Mouse (Mus musculus): Measurements from ENCODE around the gene Doc2g. TPM values are rescaled to one million over a fixed set of nuclear protein-coding genes. Genes with fewer than 3 reads are reported as not detected.
"Not testable (repeated sequence)": the region's sequence is repeated elsewhere in the genome, so short reads cannot be mapped to it uniquely, and the experiment has no call there.

The Doc2g gene
- polyA plus RNA-seq (2015; fragmentation: Nextera tagmentation; extraction: Ambion mirVana): 9.0 and 11.1 TPM in 2 replicates

- ATAC-seq (replicated peaks): no peak
- H3K4me2 ChIP-seq (replicated peaks): no peak within 1 kb of the TSS
- H3K9me3 ChIP-seq: no peaks in the 10 kb centered on the region
- H3K4me3 ChIP-seq: no peak within 1 kb of the TSS
- no peaks in the 10 kb centered on the region for H3K27me3 ChIP-seq
- 73% methylated on average over 1 of the region's 1 CpGs for WGBS
- H3K9ac ChIP-seq (replicated peaks): no peak within 1 kb of the TSS
- no peak within 1 kb of the TSS for H3K27ac ChIP-seq (replicated peaks)
- H3K4me1 ChIP-seq: peaks cover 15% of the 10 kb centered on the region
- H3K36me3 ChIP-seq: peaks cover 24% of the 10 kb centered on the region
Measured at GRCm38 (mm10) chr19:4003112-4003511, at the start of gene Doc2g. TSS of gene Doc2g (plus strand) at chr19:4003313.

GRCm38 (mm10) chr19:3955033-3955432 is 48.1 kb upstream of the Doc2g start:
- ATAC-seq (replicated peaks): no peak
- WGBS: 76% methylated on average over 3 of the region's 3 CpGs
- H3K27me3 ChIP-seq: no peaks in the 10 kb centered on the region
- H3K4me2 ChIP-seq (replicated peaks): no peak overlapping the region
- no peak overlapping the region for H3K4me3 ChIP-seq
- H3K9ac ChIP-seq (replicated peaks): no peak overlapping the region
- no peaks in the 10 kb centered on the region for H3K36me3 ChIP-seq
- H3K27ac ChIP-seq (replicated peaks): no peak overlapping the region
- H3K9me3 ChIP-seq: no peaks in the 10 kb centered on the region
- no peaks in the 10 kb centered on the region; the same call in 1 of the 2 replicates for H3K4me1 ChIP-seq

GRCm38 (mm10) chr19:3955804-3956203 is 47.3 kb upstream of the Doc2g start:
- H3K9me3 ChIP-seq: no peaks in the 10 kb centered on the region
- H3K27me3 ChIP-seq: no peaks in the 10 kb centered on the region
- no peak overlapping the region for H3K9ac ChIP-seq (replicated peaks)
- no peak for ATAC-seq (replicated peaks)
- no peaks in the 10 kb centered on the region for H3K36me3 ChIP-seq
- WGBS: 65% methylated on average over 4 of the region's 4 CpGs
- H3K4me3 ChIP-seq: no peak overlapping the region
- H3K4me1 ChIP-seq: no peaks in the 10 kb centered on the region; the same call in 1 of the 2 replicates
- H3K4me2 ChIP-seq (replicated peaks): no peak overlapping the region
- no peak overlapping the region for H3K27ac ChIP-seq (replicated peaks)

GRCm38 (mm10) chr19:3957296-3958036 is 45.6 kb upstream of the Doc2g start:
- not testable (repeated sequence) for H3K4me1 ChIP-seq; H3K27ac ChIP-seq (replicated peaks); H3K4me2 ChIP-seq (replicated peaks); H3K27me3 ChIP-seq; ATAC-seq (replicated peaks); H3K36me3 ChIP-seq; H3K9ac ChIP-seq (replicated peaks); H3K4me3 ChIP-seq; H3K9me3 ChIP-seq
- 78% methylated on average over 5 of the region's 5 CpGs for WGBS

- Histone ChIP-seq H3K4me3 (no peak within 1 kb of the TSS), H3K4me1 (peaks cover 3% of the 10 kb centered on the region; the same call in 1 of the 2 replicates), H3K27ac (replicated peaks) (no peak within 1 kb of the TSS), H3K27me3 (no peaks in the 10 kb centered on the region), H3K36me3 (no peaks in the 10 kb centered on the region), H3K4me2 (replicated peaks) (no peak within 1 kb of the TSS), H3K9me3 (no peaks in the 10 kb centered on the region), H3K9ac (replicated peaks) (no peak within 1 kb of the TSS)
- 48% methylated on average over 4 of the region's 4 CpGs for WGBS
- ATAC-seq (replicated peaks): no peak
Measured at GRCm38 (mm10) chr19:3958470-3958869, 44.6 kb upstream of the Doc2g start, which contains the start of gene Aldh3b3. TSS of gene Aldh3b3 (plus strand) at chr19:3958645.

- Histone ChIP-seq H3K4me3 (no peak overlapping the region), H3K9me3 (no peaks in the 10 kb centered on the region), H3K27ac (replicated peaks) (no peak overlapping the region), H3K27me3 (no peaks in the 10 kb centered on the region), H3K36me3 (no peaks in the 10 kb centered on the region), H3K4me2 (replicated peaks) (no peak overlapping the region), H3K4me1 (peaks cover 3% of the 10 kb centered on the region; the same call in 1 of the 2 replicates), H3K9ac (replicated peaks) (no peak overlapping the region)
- ATAC-seq (replicated peaks): no peak
Measured at GRCm38 (mm10) chr19:3959030-3959429, 44.1 kb upstream of the Doc2g start.

- Histone ChIP-seq H3K9me3 (no peaks in the 10 kb centered on the region), H3K27me3 (no peaks in the 10 kb centered on the region), H3K4me2 (replicated peaks) (no peak overlapping the region), H3K9ac (replicated peaks) (no peak overlapping the region), H3K36me3 (no peaks in the 10 kb centered on the region), H3K4me1 (peaks cover 3% of the 10 kb centered on the region; the same call in 1 of the 2 replicates), H3K4me3 (no peak overlapping the region), H3K27ac (replicated peaks) (no peak overlapping the region)
- ATAC-seq (replicated peaks): no peak
- WGBS: 83% methylated on average over 5 of the region's 5 CpGs
Measured at GRCm38 (mm10) chr19:3960211-3960610, 42.9 kb upstream of the Doc2g start.

- H3K9me3 ChIP-seq; H3K27ac ChIP-seq (replicated peaks); H3K4me3 ChIP-seq; H3K27me3 ChIP-seq; H3K36me3 ChIP-seq; H3K4me1 ChIP-seq; H3K4me2 ChIP-seq (replicated peaks); H3K9ac ChIP-seq (replicated peaks): not testable (repeated sequence)
- WGBS: 51% methylated on average over 6 of the region's 6 CpGs
- peak; percentile 51 for ATAC-seq (replicated peaks)
Measured at GRCm38 (mm10) chr19:3961805-3962204, 41.3 kb upstream of the Doc2g start.

GRCm38 (mm10) chr19:3962469-3962868 is 40.6 kb upstream of the Doc2g start:
- Histone ChIP-seq H3K4me1 (peaks cover 3% of the 10 kb centered on the region; the same call in 1 of the 2 replicates), H3K4me3 (no peak overlapping the region), H3K27ac (replicated peaks) (no peak overlapping the region), H3K27me3 (no peaks in the 10 kb centered on the region), H3K4me2 (replicated peaks) (no peak overlapping the region), H3K36me3 (no peaks in the 10 kb centered on the region), H3K9ac (replicated peaks) (no peak overlapping the region), H3K9me3 (no peaks in the 10 kb centered on the region)
- 18% methylated on average over 2 of the region's 2 CpGs for WGBS
- no peak for ATAC-seq (replicated peaks)

GRCm38 (mm10) chr19:3964030-3964429 is 39.1 kb upstream of the Doc2g start:
- H3K4me2 ChIP-seq (replicated peaks): no peak overlapping the region
- no peaks in the 10 kb centered on the region for H3K27me3 ChIP-seq
- no peaks in the 10 kb centered on the region for H3K36me3 ChIP-seq
- H3K27ac ChIP-seq (replicated peaks): no peak overlapping the region
- ATAC-seq (replicated peaks): no peak
- H3K9me3 ChIP-seq: no peaks in the 10 kb centered on the region
- 82% methylated on average over 4 of the region's 4 CpGs for WGBS
- peaks cover 3% of the 10 kb centered on the region; the same call in 1 of the 2 replicates for H3K4me1 ChIP-seq
- no peak overlapping the region for H3K9ac ChIP-seq (replicated peaks)
- H3K4me3 ChIP-seq: no peak overlapping the region

- WGBS: 66% methylated on average over 11 of the region's 11 CpGs
- no peaks in the 10 kb centered on the region for H3K36me3 ChIP-seq
- H3K27me3 ChIP-seq: no peaks in the 10 kb centered on the region
- H3K27ac ChIP-seq (replicated peaks): no peak overlapping the region
- H3K4me2 ChIP-seq (replicated peaks): no peak overlapping the region
- H3K9me3 ChIP-seq: no peaks in the 10 kb centered on the region
- no peak overlapping the region for H3K9ac ChIP-seq (replicated peaks)
- no peak overlapping the region for H3K4me3 ChIP-seq
- no peak for ATAC-seq (replicated peaks)
- peaks cover 2% of the 10 kb centered on the region; the same call in 1 of the 2 replicates for H3K4me1 ChIP-seq
Measured at GRCm38 (mm10) chr19:3966330-3967075, 36.6 kb upstream of the Doc2g start.

GRCm38 (mm10) chr19:3967258-3967657 is 35.9 kb upstream of the Doc2g start:
- Histone ChIP-seq H3K4me3 (no peak overlapping the region), H3K9me3 (no peaks in the 10 kb centered on the region), H3K27ac (replicated peaks) (no peak overlapping the region), H3K4me2 (replicated peaks) (no peak overlapping the region), H3K27me3 (no peaks in the 10 kb centered on the region), H3K9ac (replicated peaks) (no peak overlapping the region), H3K4me1 (no peaks in the 10 kb centered on the region), H3K36me3 (no peaks in the 10 kb centered on the region)
- no peak for ATAC-seq (replicated peaks)
- WGBS: 72% methylated on average over 3 of the region's 3 CpGs
